Mouse (Mus musculus) brown adipose tissue, adult 24 weeks (tissue): ENCODE results near the gene Exo1. TPM values are rescaled to one million over a fixed set of nuclear protein-coding genes. Genes with fewer than 3 reads are reported as not detected.
A peak's percentile ranks its signal among the peaks of the same experiment; 100 is the strongest.

Experiments used
- H3K27ac ChIP-seq: fragments of 200-500 bp; replicated peaks from 2 replicates; pipeline ENCODE4 v1.5.1; 2012; ENCODE audit warnings: low read depth, mild to moderate bottlenecking, low read length
- H3K4me1 ChIP-seq: fragments of 200-500 bp; 2 replicates; pipeline ENCODE4 v1.6.1; 2012; ENCODE audit warnings: low read length, mixed read lengths; ENCODE audit not compliant: control insufficient read depth, insufficient read depth, insufficient read length
- H3K4me3 ChIP-seq: fragments of 200-500 bp; 2 replicates; pipeline ENCODE4 v1.5.1; 2012; ENCODE audit warnings: low read depth, mild to moderate bottlenecking, low read length, moderate library complexity; ENCODE audit not compliant: insufficient read depth
- polyA plus RNA-seq: library from polyadenylated mRNA; stranded (reverse); fragments of >200 nt; gene quantifications from 2 replicates; pipeline ENCODE4 v1.2.4, GENCODE M21; 2012; ENCODE audit not compliant: missing spikeins, insufficient read depth, insufficient read length

Gene Exo1
- polyA plus RNA-seq, result not detected in 2 replicates

DNA sequence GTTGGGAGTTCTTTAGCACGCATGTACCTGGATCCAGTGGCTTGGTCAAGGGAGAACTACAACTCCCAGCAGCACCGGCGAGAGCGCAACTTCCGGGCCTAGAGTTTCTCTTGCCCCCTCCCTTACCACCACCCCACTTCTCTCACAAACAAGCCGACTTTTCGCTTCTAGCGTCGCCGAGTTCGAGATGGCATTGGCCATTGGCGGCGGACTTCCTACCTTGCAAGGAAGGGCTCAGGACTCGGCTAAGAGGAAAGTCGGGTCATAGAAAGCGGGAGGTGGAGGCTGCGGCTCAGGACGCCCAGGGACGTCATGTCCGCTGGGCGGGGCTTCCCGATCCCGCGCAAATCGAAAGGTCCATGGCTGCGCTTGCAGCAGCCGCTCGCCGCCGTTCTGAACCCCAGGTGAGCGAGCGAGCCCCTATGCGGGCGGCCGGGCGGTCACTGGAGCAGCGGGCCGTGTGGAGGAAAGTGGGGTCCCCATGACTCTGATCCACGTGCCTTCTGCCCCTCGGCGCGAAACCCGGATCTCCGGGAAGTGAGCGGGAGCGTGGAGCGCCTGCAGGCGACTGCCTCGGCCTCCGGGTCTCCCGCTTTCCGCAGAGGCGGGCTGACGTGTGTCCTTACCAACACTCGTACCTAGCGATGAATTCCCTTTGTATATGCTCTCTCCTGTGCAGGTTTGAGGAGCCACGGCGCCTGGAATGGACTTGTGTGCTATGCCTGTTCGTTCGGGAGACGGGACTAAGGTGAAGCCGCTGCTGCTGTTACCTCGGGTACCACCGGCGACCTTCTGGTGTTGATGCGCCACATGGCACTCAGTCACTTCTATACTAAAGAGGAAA, at the start of gene Exo1:
TSS of gene Exo1 (plus strand) at position 129 of the 844 bp plus-strand sequence.
- Histone ChIP-seq H3K4me3 (peak within 1 kb of the TSS; percentile 93), H3K4me1 (no peaks in the 10 kb centered on the region), H3K27ac (peak within 1 kb of the TSS; percentile 99)

DNA sequence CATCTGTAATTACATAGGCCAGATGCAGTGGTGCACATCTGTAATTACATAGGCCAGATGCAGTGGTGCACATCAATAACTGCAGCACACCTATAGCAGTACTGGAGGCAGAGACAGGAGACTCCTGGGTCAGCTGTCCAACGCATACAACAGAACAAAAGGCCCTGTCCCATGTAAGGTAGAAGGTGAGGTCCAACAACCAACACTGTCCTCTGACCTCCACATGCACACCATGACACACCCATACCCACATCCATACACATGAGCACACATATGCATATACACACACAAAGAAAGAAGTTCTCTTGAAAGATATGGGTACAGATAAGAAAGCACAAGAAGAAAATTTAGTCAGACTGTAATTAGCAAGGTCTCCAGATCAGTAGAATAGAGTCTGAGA, 24.9 kb upstream of the Exo1 start:
- Histone ChIP-seq H3K4me1 (no peaks in the 10 kb centered on the region), H3K4me3 (no peak overlapping the region), H3K27ac (no peak overlapping the region)

DNA sequence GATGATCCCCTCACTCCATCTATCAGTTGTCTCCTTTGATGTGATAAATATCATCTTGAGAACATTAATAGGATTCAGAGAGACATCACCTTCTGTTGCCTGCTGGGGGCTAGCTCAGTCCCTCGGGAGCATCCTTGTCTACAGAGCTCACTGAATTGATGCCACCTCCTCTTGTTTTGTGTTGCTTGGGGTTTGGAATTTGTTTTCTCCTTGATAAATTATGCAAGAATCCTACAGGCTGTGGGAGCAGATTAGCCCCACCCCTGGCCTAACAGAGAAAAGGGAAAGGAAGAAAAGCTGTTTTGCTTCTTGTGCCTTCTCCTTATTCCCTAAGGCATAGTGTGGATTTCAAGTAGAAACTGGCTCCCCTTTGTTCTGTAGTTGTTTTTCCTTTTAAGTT, 13.3 kb upstream of the Exo1 start:
- no peak overlapping the region for H3K4me3 ChIP-seq
- H3K4me1 ChIP-seq, result no peaks in the 10 kb centered on the region
- no peak overlapping the region for H3K27ac ChIP-seq

DNA sequence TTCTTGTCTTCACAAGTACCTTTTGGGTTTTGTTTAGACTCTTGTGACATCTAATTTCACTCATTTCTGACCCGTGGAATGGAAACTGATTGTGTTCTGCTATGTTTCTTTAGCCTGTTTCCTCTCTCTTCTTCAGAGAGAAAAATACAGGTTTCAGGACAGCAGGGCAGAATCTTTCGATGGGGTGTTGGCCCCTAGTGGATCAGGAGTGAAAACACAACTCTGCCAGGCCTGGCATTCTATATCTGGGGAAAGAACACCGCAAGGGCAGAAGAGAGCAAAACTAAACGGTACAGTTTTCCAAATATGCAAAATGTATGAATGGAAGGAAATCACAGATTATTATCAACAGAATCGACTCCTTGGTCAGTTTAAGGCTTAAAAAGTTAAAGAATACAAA, 12.8 kb upstream of the Exo1 start:
- H3K27ac ChIP-seq, result no peak overlapping the region
- H3K4me1 ChIP-seq, result no peaks in the 10 kb centered on the region
- no peak overlapping the region for H3K4me3 ChIP-seq

DNA sequence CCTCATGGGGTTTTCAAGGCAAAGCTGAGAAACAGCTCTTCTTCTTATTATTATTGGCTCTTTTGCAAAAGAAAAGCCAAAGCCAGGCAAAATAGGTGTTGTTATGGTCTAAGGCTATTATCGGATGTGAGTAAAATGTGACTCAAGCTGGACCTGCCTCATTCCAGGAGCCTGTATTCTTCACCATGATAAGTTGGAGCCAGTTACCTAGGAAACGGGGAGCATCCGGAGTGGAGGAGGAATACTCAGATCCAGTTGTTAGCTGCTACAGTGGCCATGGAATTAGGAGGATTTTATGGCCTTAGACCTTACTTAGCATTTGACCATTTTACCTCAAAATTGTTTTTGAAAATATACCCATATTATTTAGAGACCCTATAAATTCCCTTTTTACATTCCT, 9.7 kb upstream of the Exo1 start:
- Histone ChIP-seq H3K4me1 (no peaks in the 10 kb centered on the region), H3K4me3 (no peak overlapping the region), H3K27ac (no peak overlapping the region)

DNA sequence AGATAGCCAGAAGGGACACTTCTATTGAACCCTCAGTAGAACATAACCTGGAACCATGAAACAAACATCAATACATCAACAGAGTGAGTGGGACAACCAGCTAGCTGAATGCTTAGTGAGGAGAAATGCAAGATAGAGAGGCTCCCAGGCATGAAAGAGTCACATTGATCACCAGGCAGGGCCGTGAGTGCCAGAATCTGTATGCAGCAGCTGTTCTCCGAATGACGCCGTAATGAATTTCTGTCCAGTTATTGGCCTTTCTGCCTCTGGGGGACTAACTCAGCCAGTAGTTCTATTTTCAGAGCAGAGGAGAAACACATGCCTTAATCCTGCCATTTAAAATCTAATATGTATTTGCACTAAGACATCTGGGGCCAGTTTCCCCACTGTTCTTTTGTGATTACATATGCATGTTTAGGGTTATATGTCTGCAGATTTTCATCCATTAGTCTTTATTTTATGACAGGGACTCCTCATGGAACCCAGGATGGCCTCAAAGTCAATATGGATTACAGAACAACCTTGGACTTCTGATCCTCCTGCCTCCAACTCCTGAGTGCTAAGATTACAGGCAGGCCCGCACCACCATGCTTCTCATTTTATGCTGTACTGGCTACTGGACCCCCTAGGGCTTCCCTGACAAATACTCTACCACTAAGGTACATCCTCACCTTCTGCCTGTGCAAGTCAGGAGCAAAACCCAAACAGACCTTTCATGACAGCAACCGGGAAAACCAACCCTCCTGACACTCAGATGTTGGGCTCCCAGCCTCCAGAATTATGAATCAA, 8.2 kb upstream of the Exo1 start:
- no peak overlapping the region for H3K27ac ChIP-seq
- H3K4me1 ChIP-seq, result no peaks in the 10 kb centered on the region
- H3K4me3 ChIP-seq, result no peak overlapping the region

DNA sequence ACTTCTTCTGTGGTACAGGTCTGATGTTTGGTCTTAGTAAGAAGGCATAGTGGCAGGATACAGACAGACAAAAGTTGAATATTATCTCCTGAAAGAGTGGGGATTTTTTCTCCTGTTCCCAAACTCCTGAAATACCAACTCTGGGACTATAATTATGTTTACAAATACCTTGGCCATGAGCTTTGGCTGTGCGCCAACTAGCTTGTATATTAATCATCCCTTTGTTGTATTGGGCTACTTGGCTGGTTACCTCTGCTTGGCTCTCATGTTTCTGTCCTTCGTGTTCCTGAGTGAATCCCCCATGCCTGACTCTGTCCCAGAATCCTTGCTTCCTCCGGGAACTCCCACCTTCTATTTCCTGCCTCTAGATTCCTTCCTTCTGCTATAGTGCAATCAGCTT, 3.0 kb downstream of the Exo1 start:
- Histone ChIP-seq H3K4me1 (no peaks in the 10 kb centered on the region), H3K27ac (no peak overlapping the region), H3K4me3 (no peak overlapping the region)

DNA sequence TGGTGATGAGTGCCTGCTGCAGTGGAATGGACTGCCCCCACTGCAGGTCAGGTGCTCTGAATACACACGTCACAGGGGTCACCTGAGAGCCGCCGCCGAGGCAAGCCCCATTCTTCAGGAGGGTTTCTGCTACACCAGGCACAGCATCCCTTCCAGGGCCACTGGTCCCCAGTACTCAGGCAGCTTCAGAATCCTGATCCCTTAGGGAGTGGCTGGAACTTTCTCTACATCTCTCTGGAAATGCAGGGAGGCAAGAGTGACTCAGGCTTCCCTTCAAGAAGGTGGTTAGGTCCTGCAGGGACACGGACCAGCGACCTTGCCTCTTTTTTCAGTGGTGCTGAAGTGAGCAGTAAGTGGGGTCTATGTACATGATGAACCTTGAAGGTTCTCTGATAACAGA, 12.9 kb downstream of the Exo1 start:
- Histone ChIP-seq H3K4me1 (no peaks in the 10 kb centered on the region), H3K27ac (no peak overlapping the region), H3K4me3 (no peak overlapping the region)

DNA sequence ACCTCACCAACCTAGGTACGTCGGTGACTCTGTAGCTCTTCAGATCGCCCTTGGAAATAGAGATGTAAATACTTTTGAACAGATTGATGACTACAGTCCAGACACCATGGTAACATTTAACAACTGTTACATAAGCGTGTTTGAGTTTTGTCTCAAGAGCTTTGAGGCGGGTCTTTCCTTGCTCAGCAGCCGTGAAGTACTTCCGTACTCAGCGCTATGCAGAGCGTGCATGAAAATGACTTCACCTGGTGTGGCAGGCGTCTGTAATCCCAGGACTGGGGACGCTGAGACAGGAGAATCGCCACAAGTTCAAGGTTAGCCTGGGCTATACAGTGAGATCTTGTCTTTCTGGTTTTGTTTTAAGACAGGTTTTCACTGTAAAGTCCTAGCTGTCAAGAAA, 13.3 kb downstream of the Exo1 start:
- no peaks in the 10 kb centered on the region for H3K4me1 ChIP-seq
- no peak overlapping the region for H3K4me3 ChIP-seq

DNA sequence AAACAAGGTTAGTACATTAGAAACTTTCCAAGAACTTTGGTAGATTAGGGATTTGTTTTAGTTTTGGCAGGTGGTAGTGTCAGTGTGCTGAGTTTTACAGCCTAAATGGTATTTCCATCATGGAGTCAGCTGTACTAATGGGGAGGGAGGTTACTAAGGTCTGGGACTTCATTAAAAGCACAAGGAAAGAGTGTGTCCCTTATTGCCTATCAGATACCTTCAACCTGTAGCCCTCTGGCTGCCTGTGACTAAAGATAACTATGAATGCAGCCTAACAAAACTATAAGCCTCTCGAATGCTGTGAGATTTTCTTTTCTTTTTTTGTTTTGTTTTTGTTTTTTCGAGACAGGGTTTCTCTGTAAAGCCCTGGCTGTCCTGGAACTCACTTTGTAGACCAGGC, 30.8 kb downstream of the Exo1 start:
- Histone ChIP-seq H3K4me3 (no peak overlapping the region), H3K27ac (no peak overlapping the region), H3K4me1 (no peaks in the 10 kb centered on the region)

More for the DNA sequence above, 13.3 kb downstream of the Exo1 start:
- H3K27ac ChIP-seq, result no peak overlapping the region

DNA sequence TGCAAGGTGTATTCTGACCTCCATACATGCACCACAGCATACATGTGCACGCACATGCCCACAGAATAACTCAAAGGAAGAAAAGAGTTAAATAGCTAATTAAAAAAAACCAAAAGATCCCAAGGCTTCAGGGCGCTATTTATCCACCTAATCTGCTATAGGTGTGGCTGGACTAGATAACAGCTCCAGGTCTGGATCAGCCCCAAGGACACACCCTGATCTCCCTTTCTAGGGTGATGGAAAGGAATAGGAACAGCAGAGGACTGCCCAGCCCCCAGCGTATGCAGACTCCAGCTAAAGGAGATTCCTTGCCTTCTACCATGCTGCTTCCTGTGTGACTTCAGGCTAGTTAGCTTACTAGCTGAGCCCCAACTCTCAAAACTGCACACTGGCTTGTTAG, 31.7 kb downstream of the Exo1 start:
- Histone ChIP-seq H3K27ac (no peak overlapping the region), H3K4me3 (no peak overlapping the region), H3K4me1 (no peaks in the 10 kb centered on the region)

DNA sequence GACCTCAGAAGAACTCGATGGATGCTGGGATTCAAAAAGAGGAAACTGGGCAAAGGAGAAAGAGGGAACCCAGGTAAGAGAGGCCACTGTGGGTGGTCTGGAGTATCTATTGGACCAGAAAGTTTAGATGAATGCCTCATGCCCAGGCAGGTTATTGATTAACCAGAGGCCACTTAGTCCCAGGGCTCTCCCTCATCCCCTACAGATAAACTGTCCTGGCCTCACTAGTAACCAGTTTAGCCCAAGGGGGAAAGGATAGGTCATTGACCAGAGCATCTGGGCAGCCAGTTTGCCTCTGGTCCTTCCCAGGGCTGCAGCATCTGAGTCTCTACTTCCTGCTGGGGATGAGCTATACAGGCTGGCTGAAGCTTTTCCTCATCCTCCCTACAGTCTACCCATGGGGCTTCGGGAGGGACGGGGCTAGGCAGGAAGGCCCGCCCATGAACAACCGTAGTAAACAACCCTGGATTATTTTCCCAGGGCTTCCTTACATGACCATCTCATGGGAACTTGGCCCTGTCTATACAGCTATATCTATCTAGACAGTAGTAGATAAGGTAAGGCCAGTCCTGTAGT, 33.4 kb downstream of the Exo1 start:
- Histone ChIP-seq H3K4me1 (no peaks in the 10 kb centered on the region), H3K27ac (no peak overlapping the region), H3K4me3 (no peak overlapping the region)

DNA sequence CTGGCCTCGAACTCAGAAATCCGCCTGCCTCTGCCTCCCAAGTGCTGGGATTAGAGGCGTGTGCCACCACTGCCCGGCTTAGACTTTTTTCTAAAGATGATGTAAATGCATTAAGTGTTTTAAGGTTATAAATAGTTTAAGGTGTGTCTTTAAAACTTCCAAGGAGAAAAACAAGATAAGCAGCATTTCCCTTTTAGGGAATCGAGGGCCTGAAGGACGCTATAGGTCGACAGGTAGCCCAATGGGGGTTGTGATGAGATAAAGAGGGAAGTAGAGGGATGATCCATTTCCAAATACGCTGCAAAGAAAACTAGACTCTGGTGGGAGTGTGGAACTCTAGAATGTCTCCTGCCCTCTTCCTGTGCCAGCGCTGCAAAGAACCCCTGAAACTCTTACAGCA, 39.6 kb downstream of the Exo1 start, which contains the start of gene Gm38100:
TSS of gene Gm38100 (plus strand) at position 301 of the 400 bp plus-strand sequence.
- no peaks in the 10 kb centered on the region for H3K4me1 ChIP-seq
- H3K27ac ChIP-seq, result no peak within 1 kb of the TSS
- H3K4me3 ChIP-seq, result no peak within 1 kb of the TSS

DNA sequence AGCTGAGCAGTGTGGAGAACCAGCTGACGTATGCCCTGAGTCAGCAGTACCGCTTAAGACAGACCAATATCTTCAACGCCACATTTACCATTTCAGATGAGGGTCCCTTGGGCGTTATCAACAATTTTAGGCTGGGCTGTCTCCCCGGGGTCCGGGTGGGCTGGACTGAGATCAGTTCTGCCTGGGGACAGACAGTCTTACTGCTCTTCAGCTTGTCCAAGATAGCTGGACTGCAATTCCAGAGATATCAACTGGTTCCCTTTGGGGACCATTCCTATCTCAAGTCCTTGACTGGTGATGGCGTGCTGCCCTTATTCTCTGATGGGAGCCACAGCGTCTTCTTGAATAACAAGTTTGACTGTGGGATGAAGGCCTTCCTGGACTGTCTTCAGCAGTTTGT, 40.7 kb downstream of the Exo1 start:
- H3K4me3 ChIP-seq, result no peak overlapping the region
- no peaks in the 10 kb centered on the region for H3K4me1 ChIP-seq
- no peak overlapping the region for H3K27ac ChIP-seq
